Mouse (Mus musculus) CH12.LX (cell line): ENCODE results near the gene Cdc34. TPM values are rescaled to one million over a fixed set of nuclear protein-coding genes. Genes with fewer than 3 reads are reported as not detected.

Experiments used
- DNase-seq: peaks from one replicate; pipeline ENCODE4 v3.0.0-alpha.2; 2013; ENCODE audit errors: extremely low read depth
- H3K27ac ChIP-seq: 2 replicates; pipeline ENCODE4 v1.5.1; 2012; ENCODE audit warnings: low read depth, mild to moderate bottlenecking, control low read depth, moderate library complexity; ENCODE audit not compliant: insufficient read depth
- H3K27me3 ChIP-seq: replicated peaks from 2 replicates; pipeline ENCODE3; 2012; ENCODE audit warnings: inconsistent platforms
- H3K36me3 ChIP-seq, 2 experiments: replicated peaks in 1 of 2; 2 replicates each; pipeline versions ENCODE3 to v1.6.1; 2012; ENCODE audit warnings: inconsistent platforms in 1 of 2, low read length in 1 of 2, mild to moderate bottlenecking in 1 of 2, mixed read lengths in 1 of 2, moderate library complexity in 1 of 2; ENCODE audit not compliant: control insufficient read depth in 1 of 2, insufficient read depth in 1 of 2
- H3K4me1 ChIP-seq, 2 experiments: 2 replicates each; pipeline ENCODE4 v1.6.1; 2012; ENCODE audit warnings: inconsistent platforms in 1 of 2, moderate library complexity in 1 of 2; ENCODE audit not compliant: insufficient read depth in 2 of 2, control insufficient read depth in 1 of 2
- H3K4me2 ChIP-seq: 2 replicates; pipeline ENCODE4 v1.6.1; 2012; ENCODE audit warnings: low read depth, mild to moderate bottlenecking, control low read depth; ENCODE audit not compliant: poor library complexity, insufficient read depth, severe bottlenecking
- H3K4me3 ChIP-seq, 3 experiments: fragments of 150-350 bp in 1 of 3; sonication (generic) in 1 of 3; replicated peaks in 1 of 3; 2 replicates each; pipeline versions ENCODE3 to v1.5.1; 2011 to 2012; ENCODE audit warnings: low read depth in 2 of 3, low read length in 2 of 3, mild to moderate bottlenecking in 2 of 3, moderate library complexity in 2 of 3, control low read depth in 1 of 3, improper control_type of control experiment in 1 of 3, inconsistent platforms in 1 of 3, mixed read lengths in 1 of 3; ENCODE audit not compliant: poor library complexity in 1 of 3
- H3K79me2 ChIP-seq: replicated peaks from 2 replicates; pipeline ENCODE4 v1.6.1; 2012; ENCODE audit warnings: mild to moderate bottlenecking, moderate library complexity; ENCODE audit not compliant: control insufficient read depth, poor library complexity, insufficient read depth, severe bottlenecking; ENCODE audit errors: extremely low read depth
- H3K9ac ChIP-seq: 2 replicates; pipeline ENCODE4 v1.6.1; 2012; ENCODE audit warnings: low read depth, mild to moderate bottlenecking, control low read depth, moderate library complexity; ENCODE audit not compliant: insufficient read depth
- H3K9me3 ChIP-seq: replicated peaks from 2 replicates; pipeline ENCODE3; 2012; ENCODE audit warnings: low read length, inconsistent platforms, mixed read lengths
- BHLHE40 ChIP-seq: IDR thresholded peaks from 2 replicates; pipeline ENCODE4 v1.6.1; 2011; ENCODE audit warnings: mild to moderate bottlenecking, low read depth, low read length, improper control_type of control experiment
- CHD2 ChIP-seq: IDR thresholded peaks from 2 replicates; pipeline ENCODE4 v1.6.1; 2011; ENCODE audit warnings: low read length, improper control_type of control experiment
- CTCF ChIP-seq, 2 experiments: IDR thresholded peaks in 1 of 2; conservative IDR thresholded peaks in 1 of 2; 2 replicates each; pipeline ENCODE4 v1.5.1; 2011 to 2012; ENCODE audit warnings: low read depth in 2 of 2, low read length in 2 of 2, improper control_type of control experiment in 1 of 2, inconsistent platforms in 1 of 2, mild to moderate bottlenecking in 1 of 2, moderate library complexity in 1 of 2
- E2F4 ChIP-seq: IDR thresholded peaks from 2 replicates; pipeline ENCODE4 v1.6.1; 2011; ENCODE audit warnings: low read depth, low read length, improper control_type of control experiment; ENCODE audit not compliant: insufficient replicate concordance
- ELF1 ChIP-seq: IDR thresholded peaks from 2 replicates; pipeline ENCODE4 v1.6.1; 2014; ENCODE audit warnings: low read depth, mild to moderate bottlenecking, inconsistent platforms, low read length, improper control_type of control experiment
- EP300 ChIP-seq: IDR thresholded peaks from 2 replicates; pipeline ENCODE4 v1.6.1; 2011; ENCODE audit warnings: low read length, improper control_type of control experiment
- ETS1 ChIP-seq: conservative IDR thresholded peaks from 2 replicates; pipeline ENCODE4 v1.6.1; 2012; ENCODE audit warnings: low read depth, mild to moderate bottlenecking, inconsistent platforms, low read length, improper control_type of control experiment, moderate library complexity
- HCFC1 ChIP-seq: IDR thresholded peaks from 2 replicates; pipeline ENCODE4 v1.6.1; 2012; ENCODE audit warnings: low read depth, mild to moderate bottlenecking, inconsistent platforms, low read length, improper control_type of control experiment
- IRF4 ChIP-seq: IDR thresholded peaks from 2 replicates; pipeline ENCODE4 v1.6.1; 2014; ENCODE audit warnings: low read depth, mild to moderate bottlenecking, inconsistent platforms, low read length, improper control_type of control experiment
- JUN ChIP-seq: IDR thresholded peaks from 2 replicates; pipeline ENCODE4 v1.6.1; 2011; ENCODE audit warnings: low read depth, mild to moderate bottlenecking, low read length, improper control_type of control experiment, moderate library complexity; ENCODE audit not compliant: insufficient read depth
- KAT2A ChIP-seq: IDR thresholded peaks from 2 replicates; pipeline ENCODE4 v1.6.1; 2012; ENCODE audit warnings: low read length, improper control_type of control experiment, inconsistent platforms; ENCODE audit not compliant: insufficient replicate concordance
- MAFK ChIP-seq: IDR thresholded peaks from 2 replicates; pipeline ENCODE4 v1.6.1; 2011; ENCODE audit warnings: low read length, improper control_type of control experiment; ENCODE audit not compliant: insufficient replicate concordance
- MAX ChIP-seq: IDR thresholded peaks from 2 replicates; pipeline ENCODE4 v1.6.1; 2011; ENCODE audit warnings: low read length, improper control_type of control experiment
- MEF2A ChIP-seq: IDR thresholded peaks from 2 replicates; pipeline ENCODE4 v1.6.1; 2014; ENCODE audit warnings: low read depth, mild to moderate bottlenecking, inconsistent platforms, low read length, improper control_type of control experiment, borderline replicate concordance
- NRF1 ChIP-seq: IDR thresholded peaks from 2 replicates; pipeline ENCODE4 v1.6.1; 2014; ENCODE audit warnings: low read depth, mild to moderate bottlenecking, inconsistent platforms, low read length, improper control_type of control experiment, moderate library complexity
- PAX5 ChIP-seq: IDR thresholded peaks from 2 replicates; pipeline ENCODE4 v1.6.1; 2012; ENCODE audit warnings: low read length, inconsistent platforms, mixed read lengths
- POLR2A ChIP-seq: IDR thresholded peaks from 2 replicates; pipeline ENCODE4 v1.6.1; 2011; ENCODE audit warnings: low read depth, mild to moderate bottlenecking, improper control_type of control experiment, low read length
- RAD21 ChIP-seq: IDR thresholded peaks from 2 replicates; pipeline ENCODE4 v1.6.1; 2011; ENCODE audit warnings: low read depth, mild to moderate bottlenecking, low read length, improper control_type of control experiment, moderate library complexity
- SIN3A ChIP-seq: IDR thresholded peaks from 2 replicates; pipeline ENCODE4 v1.6.1; 2012; ENCODE audit warnings: low read length, improper control_type of control experiment, inconsistent platforms
- SMC3 ChIP-seq: IDR thresholded peaks from 2 replicates; pipeline ENCODE4 v1.6.1; 2011; ENCODE audit warnings: low read depth, low read length, improper control_type of control experiment
- TCF12 ChIP-seq: IDR thresholded peaks from 2 replicates; pipeline ENCODE4 v1.6.1; 2014; ENCODE audit warnings: low read depth, mild to moderate bottlenecking, inconsistent platforms, low read length, improper control_type of control experiment
- USF2 ChIP-seq: conservative IDR thresholded peaks from 2 replicates; pipeline ENCODE4 v1.6.1; 2011; ENCODE audit warnings: low read depth, low read length, improper control_type of control experiment
- ZC3H11A ChIP-seq: IDR thresholded peaks from 2 replicates; pipeline ENCODE4 v1.6.1; 2012; ENCODE audit warnings: low read depth, mild to moderate bottlenecking, inconsistent platforms, low read length, improper control_type of control experiment
- ZNF384 ChIP-seq: IDR thresholded peaks from 2 replicates; pipeline ENCODE4 v1.6.1; 2012; ENCODE audit warnings: low read depth, low read length, improper control_type of control experiment, inconsistent platforms
- dilution Hi-C: fragments of 300-500 bp; cut with MboI; formaldehyde crosslinking; loops from 2 replicates; pipeline ENCODE4 v1.14.3; 2020; ENCODE audit warnings: low sequenced_read_pairs; ENCODE audit not compliant: extremely low pct_unique_long_range_greater_than_20kb, extremely low pct_ligation_motif_present
- in situ Hi-C: fragments of 300-500 bp; cut with MboI; formaldehyde crosslinking; loops from 3 replicates; pipeline ENCODE4 v1.14.3; 2019; ENCODE audit warnings: low sequenced_read_pairs, low pct_ligation_motif_present, low pct_unique_long_range_greater_than_20kb, mixed read lengths
- polyA plus RNA-seq: library from polyadenylated mRNA; unstranded; fragments of >175 nt; gene quantifications from 2 replicates; pipeline ENCODE4 v1.2.1, GENCODE M21; 2012; ENCODE audit warnings: low read depth; ENCODE audit not compliant: insufficient read length
- total RNA-seq, 2 experiments: library from RNA; depleted of rRNA; stranded (reverse); fragments of 300-350 nt in 1 of 2; fragments of >200 nt in 1 of 2; gene quantifications; 2 replicates each; pipeline ENCODE4 v1.2.3; 2012 to 2014

Gene Cdc34
- total and polyA plus RNA-seq, 3 experiments = 314 to 335 (median 331) TPM

DNA sequence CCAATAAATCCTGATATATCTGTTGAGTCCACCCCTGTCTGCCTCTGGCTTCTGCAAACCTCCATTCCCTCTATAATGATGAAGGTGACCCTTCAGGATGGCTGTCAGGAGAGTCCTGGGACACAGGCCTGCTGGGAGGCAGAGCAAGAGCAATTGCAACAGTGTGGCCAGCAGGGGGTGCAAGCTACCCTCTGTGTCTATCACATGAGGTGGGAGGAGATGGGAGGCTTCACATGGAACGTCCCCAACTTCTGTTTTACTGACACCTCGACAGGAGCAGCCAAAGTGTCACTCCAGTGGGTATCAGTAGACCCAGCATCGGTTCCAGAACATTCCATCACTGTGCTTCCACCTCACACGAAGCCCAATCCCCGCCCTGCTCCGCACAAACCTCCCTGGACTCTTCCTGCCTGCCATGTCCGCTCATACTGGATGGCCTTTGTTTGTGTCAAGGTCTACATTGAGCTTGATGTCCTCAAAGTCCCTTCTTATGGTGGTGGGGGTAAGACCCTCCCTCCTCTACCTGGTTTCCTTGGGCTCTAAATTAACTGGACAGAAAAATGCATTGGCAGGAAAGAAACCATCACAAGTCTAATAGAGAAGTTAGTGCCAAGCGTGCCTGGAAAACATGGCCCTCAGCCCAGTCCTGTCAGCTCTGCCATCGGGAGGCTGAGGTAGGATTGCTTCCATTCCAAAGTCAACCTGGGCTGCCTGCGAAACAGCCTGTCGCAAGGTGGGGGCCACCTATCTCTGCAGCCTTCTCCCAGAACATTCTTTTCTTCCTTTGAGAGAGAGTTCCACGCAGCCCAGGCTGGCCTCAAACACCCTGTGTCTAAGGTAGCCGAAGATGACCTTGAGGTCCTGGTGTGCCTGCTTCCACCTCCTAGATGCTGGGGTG, 13.5 kb downstream of the Cdc34 start (continued):
- TF ChIP-seq ETS1 = no peak
- TF ChIP-seq ZC3H11A = no peak
- TF ChIP-seq CTCF (conservative IDR thresholded peaks at IDR 0.05 in 1 of 2, IDR thresholded peaks at IDR 0.05 in 1 of 2; ENCODE audit: low read depth in 2 of 2, low read length in 2 of 2) = peak; percentile 82 to 94
- TF ChIP-seq ZNF384 = no peak
- TF ChIP-seq USF2 = no peak
- 0 out of 2 replicates have a peak, but pooled peaks have one; percentile 17 for TF ChIP-seq IRF4
- no peak for TF ChIP-seq MAFK
- TF ChIP-seq MEF2A = no peak
- TF ChIP-seq RAD21 = peak; percentile 87
- no peak for TF ChIP-seq NRF1
- TF ChIP-seq EP300 = no peak
- peak; percentile 52; the same call in 1 of the 2 replicates for TF ChIP-seq MAX
- TF ChIP-seq KAT2A = no peak
- no peak for TF ChIP-seq BHLHE40
- no peak for TF ChIP-seq TCF12
- TF ChIP-seq, all 38 proteins: peak for 7

DNA sequence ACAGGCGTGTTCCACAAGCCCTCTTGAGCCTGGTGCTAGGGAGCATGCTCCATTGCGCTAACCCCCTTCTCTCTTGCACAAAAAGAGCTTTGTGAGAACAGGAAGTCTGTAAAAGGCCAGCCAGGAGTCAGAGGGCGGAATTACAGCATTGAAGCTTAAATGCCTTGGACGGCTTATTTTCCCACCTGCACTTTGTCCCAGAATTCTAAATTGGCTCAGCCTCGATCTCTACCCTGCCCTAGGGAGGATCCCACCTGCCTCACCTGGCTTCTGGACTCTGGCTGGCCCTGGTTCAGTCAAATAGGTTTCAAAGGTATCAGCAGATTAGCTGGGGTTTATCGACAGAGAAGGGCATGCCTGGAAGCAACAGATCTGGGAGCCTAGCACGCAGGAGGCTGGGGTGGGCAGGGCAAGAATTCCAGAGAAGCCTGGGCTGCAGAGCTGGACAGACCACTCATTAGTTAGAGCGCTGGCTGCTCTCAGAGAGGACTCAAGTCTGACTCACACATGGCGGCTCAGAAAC, 14.2 kb downstream of the Cdc34 start:
- H3K4me3 ChIP-seq = no peak overlapping the region
- H3K9me3 ChIP-seq = peaks cover 6% of the 10 kb centered on the region
- no peaks in the 10 kb centered on the region for H3K79me2 ChIP-seq
- no peak for DNase-seq
- no peak overlapping the region for H3K27ac ChIP-seq
- H3K4me1 ChIP-seq = peaks cover 0 to 3% of the 10 kb centered on the region in 2 experiments; a peak in 1 of 4 replicates
- TF ChIP-seq BHLHE40 (no peak), ELF1 (no peak), USF2 (no peak), CTCF (conservative IDR thresholded peaks at IDR 0.05 in 1 of 2, IDR thresholded peaks at IDR 0.05 in 1 of 2; ENCODE audit: low read depth in 2 of 2, low read length in 2 of 2) (no peak), ETS1 (no peak), POLR2A (no peak), SMC3 (no peak), PAX5 (no peak), CHD2 (no peak), JUN (no peak), SIN3A (no peak), E2F4 (no peak), HCFC1 (no peak)
- no peak overlapping the region for H3K9ac ChIP-seq
- dilution Hi-C loops (no loop called here), in situ Hi-C loops (no loop called here)
- no peak overlapping the region for H3K4me2 ChIP-seq
- peaks cover 0 to 9% of the 10 kb centered on the region in 2 experiments for H3K36me3 ChIP-seq
- no peaks in the 10 kb centered on the region for H3K27me3 ChIP-seq
